Mouse (Mus musculus): ENCODE measurements around the gene Trit1.

Trit1 gene

GRCm38 (mm10) chr4:123016451-123016957 is at the start of gene Trit1:
TSS of gene Trit1 (plus strand) at chr4:123016597.
- TF ChIP-seq GATA4 (IDR thresholded peaks at IDR 0.05; ENCODE audit: insufficient replicate concordance, low read length): no peak

- TF ChIP-seq GATA4 (IDR thresholded peaks at IDR 0.05; ENCODE audit: insufficient replicate concordance, low read length): no peak
Observed at GRCm38 (mm10) chr4:122968106-122968505, 48.3 kb upstream of the Trit1 start.

GRCm38 (mm10) chr4:122971191-122971590 is 45.2 kb upstream of the Trit1 start:
- no peak for TF ChIP-seq GATA4 (IDR thresholded peaks at IDR 0.05; ENCODE audit: insufficient replicate concordance, low read length)

- TF ChIP-seq GATA4 (IDR thresholded peaks at IDR 0.05; ENCODE audit: insufficient replicate concordance, low read length): no peak
Observed at GRCm38 (mm10) chr4:122971646-122972045, 44.8 kb upstream of the Trit1 start.

- TF ChIP-seq GATA4 (IDR thresholded peaks at IDR 0.05; ENCODE audit: insufficient replicate concordance, low read length): no peak
Observed at GRCm38 (mm10) chr4:122972056-122972455, 44.3 kb upstream of the Trit1 start.

- TF ChIP-seq GATA4 (IDR thresholded peaks at IDR 0.05; ENCODE audit: insufficient replicate concordance, low read length): no peak
Observed at GRCm38 (mm10) chr4:122974976-122975520, 41.3 kb upstream of the Trit1 start.

- TF ChIP-seq GATA4 (IDR thresholded peaks at IDR 0.05; ENCODE audit: insufficient replicate concordance, low read length): peak; percentile 76
Observed at GRCm38 (mm10) chr4:122976885-122977284, 39.5 kb upstream of the Trit1 start.

- no peak; the same call in 1 of the 2 replicates for TF ChIP-seq GATA4 (IDR thresholded peaks at IDR 0.05; ENCODE audit: insufficient replicate concordance, low read length)
Observed at GRCm38 (mm10) chr4:122978850-122979249, 37.5 kb upstream of the Trit1 start.

- no peak; the same call in 1 of the 2 replicates for TF ChIP-seq GATA4 (IDR thresholded peaks at IDR 0.05; ENCODE audit: insufficient replicate concordance, low read length)
Observed at GRCm38 (mm10) chr4:122979826-122980225, 36.6 kb upstream of the Trit1 start.

- no peak for TF ChIP-seq GATA4 (IDR thresholded peaks at IDR 0.05; ENCODE audit: insufficient replicate concordance, low read length)
Observed at GRCm38 (mm10) chr4:122980684-122981083, 35.7 kb upstream of the Trit1 start.

GRCm38 (mm10) chr4:122981238-122981637 is 35.2 kb upstream of the Trit1 start:
- no peak for TF ChIP-seq GATA4 (IDR thresholded peaks at IDR 0.05; ENCODE audit: insufficient replicate concordance, low read length)

- TF ChIP-seq GATA4 (IDR thresholded peaks at IDR 0.05; ENCODE audit: insufficient replicate concordance, low read length): no peak
Observed at GRCm38 (mm10) chr4:122981930-122982329, 34.5 kb upstream of the Trit1 start.

- no peak for TF ChIP-seq GATA4 (IDR thresholded peaks at IDR 0.05; ENCODE audit: insufficient replicate concordance, low read length)
Observed at GRCm38 (mm10) chr4:122982537-122982936, 33.9 kb upstream of the Trit1 start.

GRCm38 (mm10) chr4:122983486-122984261 is 32.7 kb upstream of the Trit1 start:
- no peak for TF ChIP-seq GATA4 (IDR thresholded peaks at IDR 0.05; ENCODE audit: insufficient replicate concordance, low read length)

GRCm38 (mm10) chr4:122985110-122985509 is 31.3 kb upstream of the Trit1 start:
- TF ChIP-seq GATA4 (IDR thresholded peaks at IDR 0.05; ENCODE audit: insufficient replicate concordance, low read length): no peak

GRCm38 (mm10) chr4:122987421-122987820 is 29.0 kb upstream of the Trit1 start:
- TF ChIP-seq GATA4 (IDR thresholded peaks at IDR 0.05; ENCODE audit: insufficient replicate concordance, low read length): no peak

All from liver, adult (tissue).